Mouse (Mus musculus) frontal cortex, adult 2 months (tissue): Measurements from ENCODE around the gene Bri3bp. TPM values are rescaled to one million over a fixed set of nuclear protein-coding genes. Genes with fewer than 3 reads are reported as not detected.

Experiments
- DNase-seq, 2 experiments: peaks; one replicate each; pipeline ENCODE4 v3.0.0; 2022; ENCODE audit warnings: low spot score in 1 of 2; ENCODE audit errors: extremely low spot score in 1 of 2
- polyA plus RNA-seq: library from polyadenylated mRNA; depleted of rRNA; stranded (reverse); fragments of >200 nt; gene quantifications from 2 replicates; pipeline ENCODE4 v1.2.3, GENCODE M21; 2012

Bri3bp gene
- polyA plus RNA-seq, 1 experiment = 34.1 TPM

- DNase-seq = no peak
Measured at GRCm38 (mm10) chr5:125448026-125448425, 6.7 kb downstream of the Bri3bp start.

GRCm38 (mm10) chr5:125448631-125449030, 7.3 kb downstream of the Bri3bp start:
- DNase-seq = no peak

- peak; percentile 36 to 71 for DNase-seq
Measured at GRCm38 (mm10) chr5:125449306-125449705, 7.9 kb downstream of the Bri3bp start.

GRCm38 (mm10) chr5:125452573-125452972, 11.2 kb downstream of the Bri3bp start:
- no peak for DNase-seq

- no peak for DNase-seq
Measured at GRCm38 (mm10) chr5:125456100-125456499, 14.7 kb downstream of the Bri3bp start.

- DNase-seq = no peak
Measured at GRCm38 (mm10) chr5:125457538-125457937, 16.2 kb downstream of the Bri3bp start.

- DNase-seq = no peak
Measured at GRCm38 (mm10) chr5:125460574-125460973, 19.2 kb downstream of the Bri3bp start.

GRCm38 (mm10) chr5:125461868-125462445, 20.6 kb downstream of the Bri3bp start:
- peak in 1 of 2 experiments; percentile 60 for DNase-seq

GRCm38 (mm10) chr5:125465192-125465591, 23.8 kb downstream of the Bri3bp start:
- no peak for DNase-seq

- peak; percentile 98 for DNase-seq
Measured at GRCm38 (mm10) chr5:125465701-125466106, 24.3 kb downstream of the Bri3bp start.

GRCm38 (mm10) chr5:125466483-125466882, 25.1 kb downstream of the Bri3bp start:
- no peak for DNase-seq

- DNase-seq = no peak
Measured at GRCm38 (mm10) chr5:125467261-125467660, 25.9 kb downstream of the Bri3bp start.

GRCm38 (mm10) chr5:125470713-125471112, 29.3 kb downstream of the Bri3bp start:
- no peak for DNase-seq

GRCm38 (mm10) chr5:125472796-125473475, 31.6 kb downstream of the Bri3bp start:
- no peak for DNase-seq

- no peak for DNase-seq
Measured at GRCm38 (mm10) chr5:125475030-125475429, 33.7 kb downstream of the Bri3bp start.

GRCm38 (mm10) chr5:125475601-125476285, 34.4 kb downstream of the Bri3bp start, which contains the start of gene Aacs:
TSS of gene Aacs (plus strand) at chr5:125475814.
- DNase-seq = peak; percentile 93 to 98

- peak in 1 of 2 experiments; percentile 34 for DNase-seq
Measured at GRCm38 (mm10) chr5:125476286-125476625, 34.9 kb downstream of the Bri3bp start.

- DNase-seq = no peak
Measured at GRCm38 (mm10) chr5:125476799-125477198, 35.4 kb downstream of the Bri3bp start.

- no peak for DNase-seq
Measured at GRCm38 (mm10) chr5:125477533-125477932, 36.2 kb downstream of the Bri3bp start.

- no peak for DNase-seq
Measured at GRCm38 (mm10) chr5:125478037-125478436, 36.7 kb downstream of the Bri3bp start.

GRCm38 (mm10) chr5:125479376-125479775, 38.0 kb downstream of the Bri3bp start:
- DNase-seq = no peak
